Mouse (Mus musculus): ENCODE measurements at regions not wholly inside any gene's neighbourhood (a gene's known extent, or its start where the extent isn't known, plus 50 kb on each side); places are given as distances from the start of the nearest gene placed in this dataset.

GRCm38 (mm10) chr13:70303953-70304525 is 333.4 kb downstream of the Ice1 start:
- DNase-seq (ENCODE audit: low spot score in 2 of 2) = no peak

GRCm38 (mm10) chr13:70310516-70310915 is 326.9 kb downstream of the Ice1 start:
- no peak for DNase-seq (ENCODE audit: low spot score in 2 of 2)

- no peak for DNase-seq (ENCODE audit: low spot score in 2 of 2)
Measured at GRCm38 (mm10) chr13:70311226-70312055, 326.0 kb downstream of the Ice1 start.

GRCm38 (mm10) chr13:70313205-70313604 is 324.2 kb downstream of the Ice1 start:
- DNase-seq (ENCODE audit: low spot score in 2 of 2) = no peak

- no peak for DNase-seq (ENCODE audit: low spot score in 2 of 2)
Measured at GRCm38 (mm10) chr13:70323537-70323936, 313.9 kb downstream of the Ice1 start.

- DNase-seq (ENCODE audit: low spot score in 2 of 2) = no peak
Measured at GRCm38 (mm10) chr13:70336069-70336468, 301.4 kb downstream of the Ice1 start.

GRCm38 (mm10) chr13:70340437-70340836 is 297.0 kb downstream of the Ice1 start:
- DNase-seq (ENCODE audit: low spot score in 2 of 2) = no peak

- DNase-seq (ENCODE audit: low spot score in 2 of 2) = no peak
Measured at GRCm38 (mm10) chr13:70343191-70343734, 294.2 kb downstream of the Ice1 start.

- DNase-seq (ENCODE audit: low spot score in 2 of 2) = no peak
Measured at GRCm38 (mm10) chr13:70343911-70344310, 293.5 kb downstream of the Ice1 start.

- DNase-seq (ENCODE audit: low spot score in 2 of 2) = no peak
Measured at GRCm38 (mm10) chr13:70344311-70344710, 293.1 kb downstream of the Ice1 start.

- no peak for DNase-seq (ENCODE audit: low spot score in 2 of 2)
Measured at GRCm38 (mm10) chr13:70348456-70348855, 289.0 kb downstream of the Ice1 start.

GRCm38 (mm10) chr13:70348965-70349364 is 288.5 kb downstream of the Ice1 start:
- no peak for DNase-seq (ENCODE audit: low spot score in 2 of 2)

GRCm38 (mm10) chr13:70369647-70370046 is 267.8 kb downstream of the Ice1 start:
- DNase-seq (ENCODE audit: low spot score in 2 of 2) = no peak

- DNase-seq (ENCODE audit: low spot score in 2 of 2) = no peak
Measured at GRCm38 (mm10) chr13:70380772-70381171, 256.7 kb downstream of the Ice1 start.

- DNase-seq (ENCODE audit: low spot score in 2 of 2) = no peak
Measured at GRCm38 (mm10) chr13:70385292-70385691, 252.1 kb downstream of the Ice1 start.

- no peak for DNase-seq (ENCODE audit: low spot score in 2 of 2)
Measured at GRCm38 (mm10) chr13:70412788-70413187, 224.6 kb downstream of the Ice1 start.

- no peak for DNase-seq (ENCODE audit: low spot score in 2 of 2)
Measured at GRCm38 (mm10) chr13:70418156-70418555, 219.3 kb downstream of the Ice1 start.

GRCm38 (mm10) chr13:70439419-70439818 is 198.0 kb downstream of the Ice1 start:
- no peak for DNase-seq (ENCODE audit: low spot score in 2 of 2)

- DNase-seq (ENCODE audit: low spot score in 2 of 2) = no peak
Measured at GRCm38 (mm10) chr13:70446940-70447339, 190.5 kb downstream of the Ice1 start.

- DNase-seq (ENCODE audit: low spot score in 2 of 2) = no peak
Measured at GRCm38 (mm10) chr13:70454592-70455390, 182.6 kb downstream of the Ice1 start.

- no peak for DNase-seq (ENCODE audit: low spot score in 2 of 2)
Measured at GRCm38 (mm10) chr13:70458406-70458805, 179.0 kb downstream of the Ice1 start.

GRCm38 (mm10) chr13:70464996-70465395 is 172.4 kb downstream of the Ice1 start:
- DNase-seq (ENCODE audit: low spot score in 2 of 2) = no peak

Data from spleen, postnatal 36 days (tissue).